Mouse (Mus musculus) lung, adult 2 months (tissue): ENCODE results near the gene Nfil3. TPM values are rescaled to one million over a fixed set of nuclear protein-coding genes. Genes with fewer than 3 reads are reported as not detected.

Experiments
- DNase-seq: peaks from one replicate; pipeline ENCODE4 v3.0.0; 2022
- H3K4me1 ChIP-seq: fragments of 200-500 bp; 2 replicates; pipeline ENCODE4 v1.6.1; 2011; ENCODE audit warnings: low read length; ENCODE audit not compliant: control insufficient read depth, insufficient read depth
- H3K4me3 ChIP-seq: fragments of 200-500 bp; replicated peaks from 2 replicates; pipeline ENCODE3; 2011; ENCODE audit warnings: low read depth, mild to moderate bottlenecking, control low read depth, low read length; ENCODE audit errors: extremely low read depth
- CTCF ChIP-seq: fragments of 200-500 bp; IDR thresholded peaks from 2 replicates; pipeline ENCODE4 v1.5.1; 2011; ENCODE audit warnings: mild to moderate bottlenecking, low read length, control low read depth; ENCODE audit not compliant: insufficient read depth
- POLR2A ChIP-seq: fragments of 200-500 bp; IDR thresholded peaks from 2 replicates; pipeline ENCODE4 v1.6.1; 2011; ENCODE audit warnings: low read depth, mild to moderate bottlenecking, control low read depth, low read length, borderline replicate concordance; ENCODE audit errors: extremely low read depth
- WGBS: fragments of 180-500 bp; shearing (Covaris S2); methylation state at CpG from one replicate; pipeline ENCODE4 v1.1.7; 2018; 5-methylcytosine and 5-hydroxymethylcytosine counted together
- polyA plus RNA-seq: library from polyadenylated mRNA; depleted of rRNA; stranded (reverse); fragments of >200 nt; gene quantifications from 2 replicates; pipeline ENCODE4 v1.2.3, GENCODE M21; 2012; rRNA removed

Nfil3 gene
- 2.6 and 4.5 TPM in 2 replicates for polyA plus RNA-seq

GRCm38 (mm10) chr13:52980951-52981421 is at the start of gene Nfil3:
Gene Nfil3 (minus strand): TSS chr13:52981073.
- H3K4me1 ChIP-seq: peaks cover 4% of the 10 kb centered on the region; the same call in 1 of the 2 replicates
- H3K4me3 ChIP-seq: peak within 1 kb of the TSS; percentile 67
- under 1% methylated on average over 36 of the region's 79 CpGs for WGBS
- peak; percentile 81 for DNase-seq
- TF ChIP-seq CTCF: no peak
- TF ChIP-seq POLR2A: peak; percentile 68

GRCm38 (mm10) chr13:53024285-53024684 is 43.4 kb upstream of the Nfil3 start:
- no peaks in the 10 kb centered on the region for H3K4me1 ChIP-seq
- DNase-seq: no peak
- no peak for TF ChIP-seq POLR2A
- no peak for TF ChIP-seq CTCF
- H3K4me3 ChIP-seq: no peak overlapping the region
- 54% methylated on average over 6 of the region's 6 CpGs for WGBS

GRCm38 (mm10) chr13:53020282-53020681 is 39.4 kb upstream of the Nfil3 start:
- DNase-seq: no peak
- no peak overlapping the region for H3K4me3 ChIP-seq
- WGBS: 86% methylated on average over 3 of the region's 3 CpGs
- no peak for TF ChIP-seq CTCF
- TF ChIP-seq POLR2A: no peak
- no peaks in the 10 kb centered on the region for H3K4me1 ChIP-seq

DNA sequence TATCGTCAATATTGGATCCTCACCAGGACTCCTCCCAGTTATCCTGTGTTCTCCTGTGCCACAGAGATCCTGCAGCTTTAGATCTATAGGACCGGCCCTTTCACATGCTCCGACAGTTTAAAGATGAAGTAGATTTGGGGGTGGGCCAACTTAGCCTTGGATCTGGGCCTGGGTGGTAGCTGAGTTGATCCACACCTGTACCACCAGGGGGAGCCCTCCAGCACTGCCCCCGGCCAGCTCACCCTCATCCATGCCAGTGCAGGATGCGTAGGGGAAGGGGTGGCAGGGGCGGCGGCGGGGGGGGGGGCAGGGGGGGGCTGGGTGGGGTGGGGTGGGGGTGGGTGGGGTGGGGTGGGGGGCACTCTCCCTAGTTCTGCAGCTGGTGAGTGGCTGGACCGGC is 38.7 kb upstream of the Nfil3 start:
- TF ChIP-seq POLR2A (no peak), CTCF (peak; percentile 48)
- 81% methylated on average over 6 of the region's 9 CpGs for WGBS
- peak; percentile 24 for DNase-seq
- Histone ChIP-seq H3K4me3 (no peak overlapping the region), H3K4me1 (no peaks in the 10 kb centered on the region)

- TF ChIP-seq POLR2A (no peak), CTCF (no peak)
- WGBS: 74% methylated on average over 6 of the region's 6 CpGs
- no peak for DNase-seq
- Histone ChIP-seq H3K4me3 (no peak overlapping the region), H3K4me1 (no peaks in the 10 kb centered on the region)
Observed at GRCm38 (mm10) chr13:53018976-53019375, 38.1 kb upstream of the Nfil3 start.

- 33% methylated on average over 6 of the region's 6 CpGs for whole genome bisulfite sequencing
- DNase-seq: no peak
- TF ChIP-seq POLR2A (no peak), CTCF (no peak)
- no peaks in the 10 kb centered on the region for H3K4me1 ChIP-seq
- no peak overlapping the region for H3K4me3 ChIP-seq
Observed at GRCm38 (mm10) chr13:53017983-53018382, 37.1 kb upstream of the Nfil3 start.

DNA sequence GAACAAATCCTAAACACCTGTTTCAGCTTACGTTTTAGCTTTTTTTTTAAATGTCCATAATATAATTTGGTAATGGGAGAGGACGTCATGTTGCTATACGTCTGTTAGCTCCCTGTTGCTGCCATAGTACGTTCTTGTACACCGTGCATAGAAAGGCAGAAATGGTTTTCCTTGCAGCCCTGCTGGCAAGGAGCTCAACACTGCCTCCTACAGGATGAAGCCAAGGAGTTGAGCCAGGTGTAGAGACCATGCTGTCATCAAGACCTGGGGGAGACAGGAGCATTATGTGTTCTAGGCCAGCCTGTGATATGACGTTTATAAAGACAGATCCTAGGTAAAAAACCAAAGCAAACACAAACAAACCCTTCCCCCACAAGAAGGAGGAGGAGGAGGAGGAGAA is 36.2 kb upstream of the Nfil3 start:
- 82% methylated on average over 6 of the region's 6 CpGs for WGBS
- Histone ChIP-seq H3K4me3 (no peak overlapping the region), H3K4me1 (no peaks in the 10 kb centered on the region)
- TF ChIP-seq POLR2A (no peak), CTCF (peak; percentile 67)
- DNase-seq: no peak

DNA sequence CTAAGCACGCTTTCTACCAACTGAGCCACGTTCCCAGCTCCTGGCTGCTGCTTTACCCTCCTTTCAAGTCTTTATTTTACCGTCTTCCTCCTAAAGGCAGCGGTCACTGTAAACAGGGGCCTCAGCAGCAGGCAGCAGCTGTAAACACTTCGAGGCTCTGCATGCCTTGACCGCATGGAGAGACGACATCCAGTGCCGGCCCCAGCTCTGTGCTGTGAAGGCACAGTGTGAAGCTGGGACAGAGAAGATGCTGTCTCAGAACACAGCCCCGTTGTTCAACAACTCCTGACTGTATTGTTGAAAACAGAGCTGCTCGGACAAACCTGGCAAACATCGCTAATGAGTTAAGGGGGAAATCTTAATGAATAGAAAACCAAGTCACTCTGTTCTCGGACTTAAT is 30.6 kb upstream of the Nfil3 start:
- 37% methylated on average over 12 of the region's 12 CpGs for WGBS
- TF ChIP-seq POLR2A: no peak
- no peak for TF ChIP-seq CTCF
- Histone ChIP-seq H3K4me3 (no peak overlapping the region), H3K4me1 (no peaks in the 10 kb centered on the region)
- DNase-seq: no peak

- TF ChIP-seq CTCF: no peak
- no peak for TF ChIP-seq POLR2A
- 37% methylated on average over 7 of the region's 7 CpGs for WGBS
Observed at GRCm38 (mm10) chr13:53008489-53009184, 27.8 kb upstream of the Nfil3 start.

GRCm38 (mm10) chr13:53007781-53008180 is 26.9 kb upstream of the Nfil3 start:
- DNase-seq: no peak
- Histone ChIP-seq H3K4me1 (no peaks in the 10 kb centered on the region), H3K4me3 (no peak overlapping the region)
- TF ChIP-seq CTCF (no peak), POLR2A (no peak)
- 45% methylated on average over 3 of the region's 3 CpGs for WGBS

More at GRCm38 (mm10) chr13:53008489-53009184, 27.8 kb upstream of the Nfil3 start:
- peak; percentile 46 for DNase-seq
- H3K4me3 ChIP-seq: no peak overlapping the region
- H3K4me1 ChIP-seq: no peaks in the 10 kb centered on the region
